Mouse (Mus musculus) left cerebral cortex, postnatal 36 days (tissue): ENCODE measurements at regions not wholly inside any gene's neighbourhood (a gene's known extent, or its start where the extent isn't known, plus 50 kb on each side); places are given as distances from the start of the nearest gene placed in this dataset.

Source experiments
- DNase-seq, 2 experiments: peaks; one replicate each; pipeline ENCODE4 v3.0.0; 2021 to 2022; ENCODE audit warnings: low spot score in 2 of 2, mixed read lengths in 1 of 2
- intact Hi-C: fragments of 180-260 bp; cut with DNase I; formaldehyde crosslinking; loops from one replicate; pipeline ENCODE4 v1.15.1; 2025

DNA sequence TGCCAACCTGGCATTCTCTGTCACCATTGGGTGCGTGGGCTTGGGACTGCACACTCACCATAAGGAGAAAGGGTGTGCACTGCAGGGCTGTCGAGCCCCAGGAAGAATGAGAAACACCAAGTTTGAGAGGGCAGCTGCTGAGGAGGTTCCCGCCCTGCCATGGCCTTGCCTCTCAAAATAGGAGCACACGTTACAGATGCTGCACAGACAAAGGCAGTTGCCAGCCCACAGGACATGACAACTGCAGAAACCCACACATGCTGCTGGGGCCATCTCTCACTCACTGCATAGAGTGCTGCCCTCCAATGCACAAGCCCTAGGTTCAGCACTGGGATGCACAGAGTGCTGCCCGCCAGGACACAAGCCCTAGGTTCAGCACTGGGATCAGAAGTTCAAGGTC, 61.6 kb upstream of the Pias1 start:
- intact Hi-C loops: no loop called here

DNA sequence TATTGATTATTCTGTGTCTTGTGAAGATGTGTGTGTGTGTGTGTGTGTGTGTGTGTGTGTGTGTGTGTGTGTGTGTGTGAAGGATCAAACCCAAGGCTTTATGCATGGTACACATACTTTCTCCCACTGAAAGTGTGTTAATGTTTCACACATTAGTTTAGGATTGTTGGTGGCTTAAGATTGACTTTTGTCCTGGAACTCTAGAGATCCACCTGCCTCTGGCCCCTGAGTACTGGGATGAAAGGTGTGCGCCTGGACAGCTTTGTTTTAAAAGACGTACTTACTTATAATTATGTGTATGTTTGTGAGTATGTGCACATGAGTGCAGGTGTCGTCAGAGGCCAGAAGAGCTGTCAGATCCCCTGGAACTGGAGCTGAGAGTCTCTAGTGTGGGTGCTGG, 59.3 kb upstream of the Pias1 start:
- intact Hi-C loops: no loop called here
- DNase-seq: no peak

More for the DNA sequence above, 61.6 kb upstream of the Pias1 start:
- DNase-seq: no peak

DNA sequence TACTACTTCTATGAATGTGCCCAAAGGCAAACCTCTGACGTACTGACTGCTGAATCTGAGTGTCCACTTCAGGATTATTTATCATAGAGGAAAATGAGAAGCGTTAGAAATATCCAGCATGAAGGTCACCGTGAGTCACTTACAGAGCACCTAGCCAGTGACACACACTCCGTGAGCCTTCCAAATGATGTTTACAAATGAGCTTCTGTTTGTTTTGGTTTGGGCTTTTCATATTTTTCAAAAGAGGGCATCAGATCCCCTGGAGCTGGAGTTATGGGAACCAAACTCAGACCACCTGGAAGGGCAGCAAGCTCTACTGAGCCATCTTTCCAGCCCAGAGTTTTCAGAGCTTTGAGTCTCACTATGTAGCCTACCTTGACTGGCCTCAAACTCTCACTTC, 57.8 kb upstream of the Pias1 start:
- intact Hi-C loops: no loop called here
- no peak for DNase-seq

GRCm38 (mm10) chr9:63043304-63043703, 55.6 kb upstream of the Pias1 start:
- intact Hi-C loops: no loop called here
- DNase-seq: no peak

GRCm38 (mm10) chr9:63038031-63038430, 50.3 kb upstream of the Pias1 start:
- intact Hi-C loops: no loop called here
- DNase-seq: no peak
